Mouse (Mus musculus) ES-Bruce4 (cell line): ENCODE results near the gene Il10ra. TPM values are rescaled to one million over a fixed set of nuclear protein-coding genes. Genes with fewer than 3 reads are reported as not detected.

Experiments used
- H3K27ac ChIP-seq: 2 replicates; pipeline ENCODE4 v1.5.1; 2012; ENCODE audit warnings: low read length, inconsistent platforms; ENCODE audit not compliant: insufficient read depth
- H3K27me3 ChIP-seq: 2 replicates; pipeline ENCODE4 v1.6.1; 2012; ENCODE audit warnings: mild to moderate bottlenecking, low read length, inconsistent platforms; ENCODE audit not compliant: control insufficient read depth, poor library complexity, insufficient read depth, severe bottlenecking
- H3K36me3 ChIP-seq: 2 replicates; pipeline ENCODE4 v1.6.1; 2012; ENCODE audit warnings: inconsistent platforms, mild to moderate bottlenecking, low read length, moderate library complexity; ENCODE audit not compliant: control insufficient read depth, poor library complexity, insufficient read depth, severe bottlenecking
- H3K4me1 ChIP-seq: one replicate; pipeline ENCODE4 v1.8.1; 2011; ENCODE audit warnings: low read length; ENCODE audit not compliant: control insufficient read depth, insufficient read depth
- H3K4me3 ChIP-seq: 2 replicates; pipeline ENCODE4 v1.5.1; 2011; ENCODE audit warnings: low read depth, mild to moderate bottlenecking, low read length
- H3K9ac ChIP-seq: 2 replicates; pipeline ENCODE4 v1.6.1; 2012; ENCODE audit warnings: low read depth, mild to moderate bottlenecking, inconsistent platforms; ENCODE audit not compliant: poor library complexity, severe bottlenecking
- H3K9me3 ChIP-seq: replicated peaks from 2 replicates; pipeline ENCODE4 v1.6.1; 2012; ENCODE audit warnings: mild to moderate bottlenecking, low read length, inconsistent platforms; ENCODE audit not compliant: control insufficient read depth, poor library complexity, insufficient read depth, severe bottlenecking
- CTCF ChIP-seq: IDR thresholded peaks from one replicate; pipeline ENCODE4 v1.8.1; 2011; ENCODE audit warnings: low read depth, low read length
- EP300 ChIP-seq: IDR thresholded peaks from 2 replicates; pipeline ENCODE4 v1.6.1; 2011; ENCODE audit warnings: low read depth, low read length; ENCODE audit not compliant: insufficient read depth
- POLR2A ChIP-seq: IDR thresholded peaks from one replicate; pipeline ENCODE4 v1.8.1; 2011; ENCODE audit warnings: low read length; ENCODE audit not compliant: insufficient read depth
- polyA plus RNA-seq: library from polyadenylated mRNA; stranded (reverse); fragments of >200 nt; gene quantifications from 2 replicates; pipeline ENCODE4 v1.2.4, GENCODE M21; 2011; ENCODE audit warnings: low read depth; ENCODE audit not compliant: missing spikeins, insufficient read depth, insufficient read length

The Il10ra gene
- polyA plus RNA-seq, 1 experiment = not detected

GRCm38 (mm10) chr9:45268079-45268478, 870 bp downstream of the Il10ra start:
- H3K4me1 ChIP-seq = no peaks in the 10 kb centered on the region
- no peak overlapping the region for H3K9ac ChIP-seq
- H3K27me3 ChIP-seq = no peaks in the 10 kb centered on the region; the same call in 1 of the 2 replicates
- TF ChIP-seq EP300 = no peak
- no peak for TF ChIP-seq CTCF
- TF ChIP-seq POLR2A = no peak
- H3K4me3 ChIP-seq = no peak overlapping the region
- H3K27ac ChIP-seq = no peak overlapping the region
- no peaks in the 10 kb centered on the region for H3K36me3 ChIP-seq
- no peaks in the 10 kb centered on the region for H3K9me3 ChIP-seq

- Histone ChIP-seq H3K27ac (no peak overlapping the region), H3K27me3 (no peaks in the 10 kb centered on the region; the same call in 1 of the 2 replicates), H3K4me1 (no peaks in the 10 kb centered on the region), H3K4me3 (no peak overlapping the region), H3K9ac (no peak overlapping the region), H3K36me3 (no peaks in the 10 kb centered on the region), H3K9me3 (no peaks in the 10 kb centered on the region)
- TF ChIP-seq CTCF (no peak), EP300 (no peak), POLR2A (no peak)
These were observed 1.9 kb downstream of the Il10ra start for GRCm38 (mm10) chr9:45267099-45267498.

GRCm38 (mm10) chr9:45261872-45262271, 7.1 kb downstream of the Il10ra start:
- Histone ChIP-seq H3K36me3 (no peaks in the 10 kb centered on the region), H3K9me3 (no peaks in the 10 kb centered on the region), H3K4me1 (no peaks in the 10 kb centered on the region), H3K27ac (no peak overlapping the region), H3K27me3 (no peaks in the 10 kb centered on the region; the same call in 1 of the 2 replicates), H3K4me3 (no peak overlapping the region), H3K9ac (no peak overlapping the region)
- no peak for TF ChIP-seq CTCF
- TF ChIP-seq POLR2A = no peak
- TF ChIP-seq EP300 = no peak

GRCm38 (mm10) chr9:45261466-45261865, 7.5 kb downstream of the Il10ra start:
- Histone ChIP-seq H3K36me3 (no peaks in the 10 kb centered on the region), H3K27me3 (no peaks in the 10 kb centered on the region; the same call in 1 of the 2 replicates), H3K27ac (no peak overlapping the region), H3K4me3 (no peak overlapping the region), H3K9me3 (no peaks in the 10 kb centered on the region), H3K4me1 (no peaks in the 10 kb centered on the region), H3K9ac (no peak overlapping the region)
- no peak for TF ChIP-seq POLR2A

GRCm38 (mm10) chr9:45259065-45259464, 9.9 kb downstream of the Il10ra start:
- Histone ChIP-seq H3K4me1 (no peaks in the 10 kb centered on the region), H3K9me3 (no peaks in the 10 kb centered on the region), H3K27me3 (no peaks in the 10 kb centered on the region), H3K27ac (no peak overlapping the region), H3K36me3 (no peaks in the 10 kb centered on the region), H3K4me3 (no peak overlapping the region), H3K9ac (no peak overlapping the region)
- TF ChIP-seq CTCF (no peak), EP300 (no peak), POLR2A (no peak)

GRCm38 (mm10) chr9:45255967-45256366, 13.0 kb downstream of the Il10ra start:
- Histone ChIP-seq H3K36me3 (no peaks in the 10 kb centered on the region), H3K4me1 (no peaks in the 10 kb centered on the region), H3K27me3 (no peaks in the 10 kb centered on the region), H3K9me3 (no peaks in the 10 kb centered on the region), H3K27ac (no peak overlapping the region), H3K4me3 (no peak overlapping the region), H3K9ac (no peak overlapping the region)
- TF ChIP-seq CTCF = no peak
- TF ChIP-seq EP300 = no peak
- no peak for TF ChIP-seq POLR2A
